Mouse (Mus musculus) heart, embryonic 10.5 days (tissue): ENCODE measurements at regions not wholly inside any gene's neighbourhood (a gene's known extent, or its start where the extent isn't known, plus 50 kb on each side); places are given as distances from the start of the nearest gene placed in this dataset.

Source experiments
- DNase-seq: peaks from one replicate; pipeline ENCODE4 v3.0.0-alpha.2; 2017; ENCODE audit warnings: low spot score
- H3K27ac ChIP-seq: fragments of 300-500 bp; sonication (generic); 2 replicates; pipeline ENCODE4 v1.5.1; 2016; ENCODE audit warnings: mild to moderate bottlenecking
- H3K27me3 ChIP-seq: fragments of 300-500 bp; sonication (generic); 2 replicates; pipeline ENCODE4 v1.6.1; 2016; ENCODE audit warnings: mild to moderate bottlenecking; ENCODE audit not compliant: poor library complexity, insufficient read depth, severe bottlenecking
- H3K36me3 ChIP-seq: fragments of 300-500 bp; sonication (generic); 2 replicates; pipeline ENCODE4 v1.6.1; 2016; ENCODE audit warnings: mild to moderate bottlenecking, moderate library complexity
- H3K4me1 ChIP-seq: fragments of 300-500 bp; sonication (generic); 2 replicates; pipeline ENCODE4 v1.6.1; 2016; ENCODE audit warnings: mild to moderate bottlenecking
- H3K4me3 ChIP-seq: fragments of 300-500 bp; sonication (generic); 2 replicates; pipeline ENCODE4 v1.5.1; 2016; ENCODE audit warnings: mild to moderate bottlenecking, moderate library complexity
- H3K9me3 ChIP-seq: fragments of 300-500 bp; sonication (generic); 2 replicates; pipeline ENCODE4 v1.6.1; 2016; ENCODE audit warnings: mild to moderate bottlenecking, moderate library complexity
- WGBS: fragments of 180-500 bp; shearing (Covaris S2); methylation state at CpG from one replicate; pipeline ENCODE4 v1.1.7; 2016; 5-methylcytosine and 5-hydroxymethylcytosine counted together

- Histone ChIP-seq H3K4me1 (peaks cover 19% of the 10 kb centered on the region), H3K9me3 (no peaks in the 10 kb centered on the region), H3K27me3 (no peaks in the 10 kb centered on the region; the same call in 1 of the 2 replicates), H3K27ac (no peak overlapping the region), H3K36me3 (no peaks in the 10 kb centered on the region), H3K4me3 (no peak overlapping the region)
- DNase-seq: no peak
- WGBS: 89% methylated on average over 8 of the region's 8 CpGs
Observed at GRCm38 (mm10) chr3:144378524-144379225, 173.7 kb upstream of the Lmo4 start.

DNA sequence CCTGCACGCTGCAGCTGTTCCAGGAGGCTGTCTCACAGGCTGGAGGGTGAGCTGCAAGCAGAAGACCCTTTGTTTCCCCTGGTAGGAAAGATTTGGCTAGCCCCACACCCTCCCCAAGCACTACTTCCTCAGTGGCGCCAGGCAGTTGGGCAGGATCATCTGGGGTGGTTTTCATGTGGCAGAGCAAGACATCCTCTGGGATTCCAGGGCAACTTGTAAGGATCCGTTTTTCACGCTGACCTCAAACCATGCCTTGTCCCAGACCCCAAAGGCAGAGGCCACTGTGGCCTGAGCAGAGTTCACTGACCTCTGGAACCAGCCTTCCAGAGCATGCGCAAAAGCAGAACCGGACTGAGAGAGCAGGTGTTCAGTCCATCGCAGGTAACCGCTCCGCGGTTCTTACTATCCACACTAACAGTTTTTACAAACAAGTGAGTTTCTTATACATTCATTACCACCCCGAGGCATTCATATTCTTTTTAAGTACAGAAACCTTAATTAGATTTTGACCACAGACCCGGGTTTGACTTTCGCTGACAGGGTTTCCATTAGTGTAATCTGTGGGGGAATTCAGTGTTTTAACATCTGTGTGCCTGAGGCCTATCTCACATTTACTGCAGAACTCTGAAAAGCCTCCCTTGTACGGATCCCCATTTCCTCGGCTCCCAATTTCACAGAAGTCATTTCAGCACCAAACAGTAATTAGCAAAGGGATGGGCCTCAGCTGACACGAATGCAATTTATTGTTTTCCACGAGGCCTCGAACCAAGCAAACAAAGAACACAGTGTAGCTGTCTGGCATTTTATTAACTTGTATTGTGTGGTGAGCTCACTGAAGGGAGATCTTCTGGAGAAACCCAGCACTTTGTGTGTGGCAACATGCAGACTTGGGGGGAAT is 172.9 kb upstream of the Lmo4 start:
- Histone ChIP-seq H3K27me3 (no peaks in the 10 kb centered on the region), H3K36me3 (no peaks in the 10 kb centered on the region), H3K9me3 (no peaks in the 10 kb centered on the region), H3K27ac (no peak overlapping the region), H3K4me1 (peaks cover 19% of the 10 kb centered on the region), H3K4me3 (no peak overlapping the region)
- DNase-seq: no peak
- 70% methylated on average over 18 of the region's 18 CpGs for WGBS

DNA sequence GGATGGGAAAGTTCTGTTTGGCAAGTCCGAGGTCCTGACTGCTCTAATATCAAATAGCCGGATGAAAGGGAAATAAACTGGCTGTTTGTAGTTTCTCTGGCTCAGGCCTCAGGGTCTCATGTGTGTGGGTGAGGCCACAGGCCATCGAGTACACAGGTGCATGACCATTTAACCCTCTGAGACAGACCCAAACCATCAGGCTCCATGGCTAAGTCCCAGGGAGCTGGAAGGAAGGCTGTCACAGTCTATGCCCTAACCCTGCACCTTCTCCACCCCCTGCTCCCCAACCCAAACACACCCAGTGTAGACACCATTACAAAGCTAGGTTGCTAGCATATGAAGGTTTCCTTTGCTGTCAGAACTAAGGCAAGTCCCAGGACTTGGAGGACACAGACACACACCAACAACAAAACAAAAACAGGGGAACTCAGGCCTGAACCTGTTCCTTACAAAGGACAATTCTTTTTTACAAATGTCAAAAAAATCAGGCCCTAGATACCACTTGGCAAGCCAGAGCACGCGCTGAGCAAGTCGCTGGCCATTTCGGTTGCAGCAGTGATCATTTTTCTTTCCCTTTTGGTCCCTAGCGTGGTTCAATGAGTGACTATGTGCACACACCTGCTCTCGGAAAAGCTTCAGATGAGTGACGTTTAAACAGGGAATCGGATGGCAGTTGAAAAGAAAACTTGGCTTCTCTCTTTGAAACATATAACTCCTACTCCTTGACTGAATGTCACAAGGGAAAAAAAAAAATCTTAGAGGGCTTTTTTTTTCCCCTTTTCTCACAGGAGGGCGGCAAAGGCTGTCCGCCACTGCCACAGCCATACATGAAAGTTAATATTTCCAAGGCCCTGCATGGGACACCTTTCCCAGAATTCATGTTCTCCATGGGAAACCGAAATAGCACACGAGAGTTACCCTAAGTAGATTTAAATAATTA is 171.7 kb upstream of the Lmo4 start:
- Histone ChIP-seq H3K36me3 (no peaks in the 10 kb centered on the region), H3K27me3 (no peaks in the 10 kb centered on the region), H3K4me1 (peaks cover 16% of the 10 kb centered on the region), H3K27ac (no peak overlapping the region), H3K9me3 (no peaks in the 10 kb centered on the region), H3K4me3 (no peak overlapping the region)
- DNase-seq: no peak
- 81% methylated on average over 15 of the region's 15 CpGs for whole genome bisulfite sequencing

DNA sequence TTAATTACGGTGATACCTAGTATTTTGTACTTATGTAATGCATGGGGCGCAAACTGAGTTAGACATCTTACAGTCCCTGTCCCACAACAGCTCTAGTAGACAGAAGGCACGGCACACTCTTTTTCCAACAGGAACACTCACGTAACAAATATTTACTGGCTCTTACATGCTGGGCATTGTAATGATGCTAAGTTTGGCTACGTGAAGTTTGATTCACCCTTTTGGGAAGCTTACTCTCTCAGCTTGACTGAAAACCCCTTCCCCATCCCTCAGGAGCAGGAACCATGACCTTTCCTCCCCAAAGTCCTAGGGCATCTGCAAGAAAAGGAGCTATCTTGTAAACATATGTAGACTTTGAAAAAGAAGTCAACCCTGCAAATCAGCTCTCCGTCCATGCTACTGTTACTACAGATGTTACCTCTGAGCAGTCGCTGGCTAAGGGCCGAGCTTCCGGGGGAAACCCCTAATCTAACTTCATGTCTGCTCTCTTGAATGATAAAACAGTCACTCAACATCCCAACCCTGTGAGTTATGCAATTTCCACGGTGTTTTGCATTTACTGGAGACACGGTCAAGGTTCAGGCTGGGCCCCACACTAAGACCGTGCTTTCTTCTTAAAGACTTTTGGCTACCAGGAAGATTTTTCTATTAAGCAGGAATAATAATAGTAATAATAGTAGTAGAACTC is 170.8 kb upstream of the Lmo4 start:
- WGBS: 70% methylated on average over 12 of the region's 12 CpGs
- no peak for DNase-seq

DNA sequence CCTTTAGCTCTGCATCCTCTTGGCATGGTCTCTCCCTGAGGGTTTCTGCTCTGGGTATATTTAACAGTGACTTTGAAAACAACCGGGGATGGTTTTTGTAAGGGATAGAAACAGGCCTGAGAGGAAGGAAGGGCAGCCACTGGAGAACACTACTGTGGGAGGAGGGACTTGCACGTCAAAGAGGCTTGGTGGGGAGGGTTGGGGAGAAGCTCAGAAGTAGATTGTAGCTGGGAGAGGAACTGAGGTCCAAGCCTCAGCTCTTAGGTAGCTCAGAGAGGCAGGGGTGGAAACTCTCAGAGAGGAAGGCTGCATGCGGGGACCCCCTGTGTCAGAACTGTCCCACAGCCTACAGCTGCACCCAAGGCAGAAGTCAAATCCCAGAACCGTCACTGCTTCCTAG is 163.3 kb upstream of the Lmo4 start:
- DNase-seq: no peak
- peaks cover 13% of the 10 kb centered on the region; the same call in 1 of the 2 replicates for H3K27me3 ChIP-seq
- WGBS: 59% methylated on average over 4 of the region's 4 CpGs
- no peaks in the 10 kb centered on the region for H3K36me3 ChIP-seq
- no peak overlapping the region for H3K27ac ChIP-seq
- H3K4me1 ChIP-seq: peaks cover 13% of the 10 kb centered on the region
- no peak overlapping the region for H3K4me3 ChIP-seq
- H3K9me3 ChIP-seq: no peaks in the 10 kb centered on the region

More for the DNA sequence above, 170.8 kb upstream of the Lmo4 start:
- Histone ChIP-seq H3K27me3 (no peaks in the 10 kb centered on the region), H3K9me3 (no peaks in the 10 kb centered on the region), H3K36me3 (no peaks in the 10 kb centered on the region), H3K4me3 (no peak overlapping the region), H3K27ac (no peak overlapping the region), H3K4me1 (peaks cover 8% of the 10 kb centered on the region)

DNA sequence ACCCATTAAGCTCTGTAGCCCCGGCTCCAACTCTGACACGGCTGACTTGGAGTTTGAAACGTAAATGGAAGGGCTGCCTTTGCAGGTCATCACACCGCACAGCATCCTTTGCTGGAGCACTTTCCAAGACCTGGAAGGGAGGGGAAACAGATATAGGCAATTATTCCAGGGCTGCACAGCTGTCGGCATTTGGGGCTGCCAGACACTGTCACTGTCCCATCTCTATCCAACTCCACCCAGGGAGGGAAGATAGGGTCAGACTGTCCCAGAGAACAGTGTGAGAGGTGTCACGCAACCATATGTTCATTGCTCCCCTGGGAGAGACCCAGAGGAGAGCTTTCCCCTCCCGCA is 162.7 kb upstream of the Lmo4 start:
- Histone ChIP-seq H3K4me3 (peak overlapping the region; percentile 45), H3K27ac (0 out of 2 replicates have a peak overlapping the region, but pooled peaks have one; percentile 10), H3K9me3 (no peaks in the 10 kb centered on the region), H3K36me3 (no peaks in the 10 kb centered on the region), H3K27me3 (peaks cover 13% of the 10 kb centered on the region; the same call in 1 of the 2 replicates), H3K4me1 (peaks cover 13% of the 10 kb centered on the region)
- no peak for DNase-seq
- WGBS: 22% methylated on average over 7 of the region's 7 CpGs

- Histone ChIP-seq H3K27me3 (peaks cover 13% of the 10 kb centered on the region; the same call in 1 of the 2 replicates), H3K36me3 (no peaks in the 10 kb centered on the region), H3K4me1 (peaks cover 13% of the 10 kb centered on the region), H3K27ac (0 out of 2 replicates have a peak overlapping the region, but pooled peaks have one; percentile 10), H3K4me3 (peak overlapping the region; percentile 45), H3K9me3 (no peaks in the 10 kb centered on the region)
- no peak for DNase-seq
- 40% methylated on average over 22 of the region's 22 CpGs for WGBS
Observed at GRCm38 (mm10) chr3:144366976-144367765, 162.2 kb upstream of the Lmo4 start.

DNA sequence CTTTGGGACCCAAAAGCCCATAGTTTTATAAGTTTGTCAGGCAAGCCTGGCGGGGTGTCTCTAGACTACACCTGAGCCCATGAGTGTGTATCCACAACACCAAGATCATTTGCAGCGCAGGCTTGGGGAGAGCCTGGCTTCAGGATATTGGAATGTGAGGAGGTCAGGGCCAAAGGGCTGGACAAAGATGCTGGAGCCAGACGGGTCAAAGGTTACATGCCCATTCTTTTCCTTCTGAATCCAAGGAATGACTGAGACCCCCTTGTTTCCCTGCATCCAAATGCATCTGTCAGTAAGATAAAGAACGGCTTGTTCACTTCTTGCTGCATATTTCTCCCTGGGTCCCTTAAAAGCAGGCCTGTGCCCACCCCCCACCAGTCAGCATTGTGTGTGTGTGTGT is 160.9 kb upstream of the Lmo4 start:
- DNase-seq: no peak
- Histone ChIP-seq H3K4me3 (no peak overlapping the region), H3K27ac (no peak overlapping the region), H3K4me1 (peaks cover 13% of the 10 kb centered on the region), H3K27me3 (peaks cover 13% of the 10 kb centered on the region; the same call in 1 of the 2 replicates), H3K36me3 (no peaks in the 10 kb centered on the region), H3K9me3 (no peaks in the 10 kb centered on the region)
- WGBS: 58% methylated on average over 4 of the region's 4 CpGs

- Histone ChIP-seq H3K27ac (no peak overlapping the region), H3K4me3 (no peak overlapping the region), H3K27me3 (peaks cover 4% of the 10 kb centered on the region; the same call in 1 of the 2 replicates), H3K9me3 (peaks cover 5% of the 10 kb centered on the region; the same call in 1 of the 2 replicates), H3K36me3 (no peaks in the 10 kb centered on the region), H3K4me1 (peaks cover 12% of the 10 kb centered on the region)
- no peak for DNase-seq
- WGBS: 58% methylated on average over 10 of the region's 10 CpGs
Observed at GRCm38 (mm10) chr3:144362472-144362871, 157.5 kb upstream of the Lmo4 start.

GRCm38 (mm10) chr3:144361203-144361978 is 156.4 kb upstream of the Lmo4 start:
- Histone ChIP-seq H3K4me1 (peaks cover 10% of the 10 kb centered on the region), H3K27ac (no peak overlapping the region), H3K9me3 (peaks cover 5% of the 10 kb centered on the region; the same call in 1 of the 2 replicates), H3K4me3 (no peak overlapping the region), H3K27me3 (peaks cover 4% of the 10 kb centered on the region; the same call in 1 of the 2 replicates), H3K36me3 (no peaks in the 10 kb centered on the region)
- 84% methylated on average over 4 of the region's 4 CpGs for WGBS
- DNase-seq: no peak

DNA sequence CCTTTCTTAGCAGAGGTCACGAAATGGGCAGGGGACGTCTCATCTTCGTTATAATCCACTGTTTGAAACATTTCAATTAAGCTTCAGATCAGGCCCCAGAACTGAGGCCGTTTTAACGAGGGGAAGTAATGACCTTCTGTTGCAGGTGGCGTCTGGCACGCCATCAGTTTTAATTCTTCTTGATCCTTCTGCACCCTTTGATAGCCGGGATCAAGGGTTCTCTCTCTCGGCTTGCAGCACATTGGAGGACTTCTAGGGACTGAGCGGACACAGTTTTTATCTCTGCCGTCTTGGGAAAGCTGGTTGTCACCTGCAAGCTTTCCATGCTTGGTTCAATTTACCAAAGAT is 151.9 kb upstream of the Lmo4 start:
- Histone ChIP-seq H3K9me3 (peaks cover 5% of the 10 kb centered on the region; the same call in 1 of the 2 replicates), H3K4me1 (peaks cover 10% of the 10 kb centered on the region), H3K27ac (no peak overlapping the region), H3K4me3 (no peak overlapping the region), H3K27me3 (peaks cover 4% of the 10 kb centered on the region; the same call in 1 of the 2 replicates), H3K36me3 (no peaks in the 10 kb centered on the region)
- 75% methylated on average over 11 of the region's 11 CpGs for WGBS
- DNase-seq: no peak
